Mouse (Mus musculus) olfactory bulb, adult 2 months (tissue): ENCODE measurements around the gene Tnfsf10.

Source experiments
- CTCF ChIP-seq: fragments of 200-500 bp; IDR thresholded peaks from 2 replicates; pipeline ENCODE4 v1.5.1; 2012; ENCODE audit warnings: low read depth, mild to moderate bottlenecking, low read length, moderate library complexity; ENCODE audit not compliant: insufficient read depth
- POLR2A ChIP-seq: fragments of 200-500 bp; IDR thresholded peaks from 2 replicates; pipeline ENCODE4 v1.6.1; 2012; ENCODE audit warnings: mild to moderate bottlenecking, low read depth, low read length, moderate library complexity; ENCODE audit not compliant: insufficient read depth

DNA sequence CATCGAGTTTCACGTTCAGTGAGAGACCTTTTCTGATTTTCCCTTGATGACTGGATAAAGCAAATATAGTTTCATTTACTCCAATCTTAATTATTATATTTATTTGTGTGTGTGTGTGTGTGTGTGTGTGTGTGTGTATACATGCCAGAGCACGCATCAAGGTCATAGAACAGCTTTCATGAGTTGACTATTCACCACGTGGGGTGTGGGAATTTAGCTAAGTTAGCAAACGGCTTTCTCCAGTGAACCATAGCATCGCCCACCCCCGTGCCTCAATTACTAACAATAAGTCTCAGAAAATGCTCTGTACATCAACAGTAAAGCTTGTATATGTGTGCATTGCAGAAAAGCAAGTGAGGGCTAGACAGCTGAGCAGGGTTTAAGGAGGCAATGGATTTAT lies 33.0 kb upstream of the Tnfsf10 start:
- TF ChIP-seq POLR2A (no peak), CTCF (no peak)
